Mouse (Mus musculus): ENCODE measurements around the gene Hp. TPM values are rescaled to one million over a fixed set of nuclear protein-coding genes. Genes with fewer than 3 reads are reported as not detected.

Hp gene
- 0.27 and 0.83 TPM in 2 replicates for polyA plus RNA-seq (2012; rRNA removed)

DNA sequence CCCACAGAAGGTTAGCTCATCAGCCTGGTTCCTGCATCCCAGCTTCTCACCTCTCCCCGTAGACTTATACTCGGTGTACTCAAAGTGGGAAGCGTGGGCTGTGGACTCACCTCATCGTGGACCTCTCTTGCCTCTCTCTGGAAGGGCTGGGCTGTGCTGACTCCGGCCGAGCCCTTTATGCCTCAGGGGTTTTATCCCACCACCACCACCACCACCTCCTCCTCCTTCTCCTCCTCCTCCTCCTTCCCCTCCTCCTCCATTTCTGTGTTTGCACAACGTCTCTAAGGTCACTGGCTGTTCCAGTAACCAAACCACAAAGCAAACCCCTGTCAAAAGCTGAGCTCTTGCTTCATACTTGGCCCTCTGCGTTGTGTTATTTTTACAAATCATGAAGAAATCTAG, at the start of gene Hp:
TSS of gene Hp (minus strand) at position 273 of the 402 bp plus-strand sequence.

DNA sequence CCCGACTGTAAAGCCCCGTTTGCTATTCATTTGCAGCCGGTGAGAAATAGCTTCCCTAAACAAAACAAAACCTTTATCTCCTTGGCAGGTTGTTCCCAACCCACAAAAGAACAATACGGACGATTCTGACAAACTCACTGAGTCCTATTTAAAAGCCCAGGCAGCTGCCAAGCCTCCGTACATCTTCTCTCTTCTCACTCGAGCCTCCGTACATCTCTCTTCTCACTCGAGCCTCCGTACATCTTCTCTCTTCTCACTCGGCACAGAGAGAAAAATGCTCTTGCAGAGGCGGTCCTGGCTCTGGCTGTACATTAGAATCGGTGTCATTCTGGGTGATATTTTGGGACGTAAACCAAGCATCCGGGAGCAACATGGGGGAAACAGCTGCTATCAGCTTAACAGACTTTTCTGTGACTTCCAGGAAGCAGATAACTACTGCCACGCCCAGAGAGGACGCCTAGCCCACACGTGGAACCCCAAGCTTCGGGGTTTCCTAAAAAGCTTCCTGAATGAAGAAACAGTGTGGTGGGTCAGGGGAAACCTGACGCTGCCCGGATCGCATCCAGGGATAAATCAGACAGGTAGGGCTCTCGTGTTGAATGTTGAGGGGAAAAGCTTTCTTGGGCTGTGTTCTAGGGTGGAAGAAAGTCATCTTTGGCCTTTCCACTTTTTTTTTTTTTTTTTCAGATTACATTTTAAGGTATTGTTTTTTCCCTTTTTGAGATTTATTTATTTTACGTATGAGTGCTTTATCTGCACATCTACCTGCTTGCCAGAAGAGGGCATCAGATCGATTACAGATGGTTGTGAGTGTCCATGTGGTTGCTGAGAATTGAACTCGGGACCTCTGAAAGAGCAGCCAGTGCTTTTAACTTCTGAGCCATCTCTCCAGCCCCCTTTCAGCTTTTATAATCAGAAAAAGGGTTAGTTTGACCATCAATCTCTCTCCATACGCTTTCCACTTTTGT, 35.6 kb upstream of the Hp start, which contains the start of gene Pkd1l3:
TSS of gene Pkd1l3 (plus strand) at position 275 of the 968 bp plus-strand sequence.

DNA sequence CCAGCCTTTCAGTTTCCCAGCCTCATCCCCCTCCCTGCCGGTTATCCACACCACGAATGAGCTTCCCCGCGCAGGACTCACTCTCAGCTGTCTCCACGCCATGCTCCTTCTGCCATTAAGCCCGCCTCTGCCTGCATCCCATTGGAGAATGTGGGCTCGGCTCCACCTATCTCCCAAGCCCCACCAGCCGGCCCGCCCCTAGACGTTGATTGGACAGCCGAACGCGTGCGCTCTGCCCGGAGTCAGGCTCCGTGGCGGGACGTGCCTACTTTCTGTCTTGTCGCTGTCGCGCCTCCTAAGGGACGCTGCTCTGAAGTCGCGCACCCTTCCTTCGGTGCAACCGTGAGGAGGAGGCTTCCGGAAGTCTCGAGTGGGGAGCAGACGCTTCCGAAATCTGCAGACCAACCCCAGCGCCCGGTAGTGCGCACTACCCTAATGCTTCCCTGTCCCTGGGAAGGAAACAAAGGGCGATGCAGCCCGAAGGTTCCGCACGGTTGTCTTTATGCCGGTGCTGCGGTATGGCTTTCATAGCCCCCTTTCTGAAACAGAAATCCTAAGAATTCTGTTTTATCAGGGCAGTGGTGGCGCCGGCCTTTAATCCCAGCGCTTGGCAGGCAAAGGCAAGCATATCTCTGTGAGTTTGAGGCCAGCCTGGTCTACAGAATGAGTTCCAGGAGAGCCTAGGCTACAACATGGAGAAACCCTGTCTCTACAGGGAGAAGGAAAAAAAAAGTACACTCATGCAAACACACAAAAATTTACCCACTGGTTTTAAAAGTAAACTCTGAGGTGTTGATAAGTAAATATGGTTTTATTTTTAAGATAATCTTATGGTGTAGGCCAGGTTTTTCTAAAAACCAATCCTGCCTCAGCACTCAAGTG, 29.5 kb upstream of the Hp start, which contains the start of gene Dhodh:
TSS of gene Dhodh (minus strand) at position 403 of the 882 bp plus-strand sequence.

DNA sequence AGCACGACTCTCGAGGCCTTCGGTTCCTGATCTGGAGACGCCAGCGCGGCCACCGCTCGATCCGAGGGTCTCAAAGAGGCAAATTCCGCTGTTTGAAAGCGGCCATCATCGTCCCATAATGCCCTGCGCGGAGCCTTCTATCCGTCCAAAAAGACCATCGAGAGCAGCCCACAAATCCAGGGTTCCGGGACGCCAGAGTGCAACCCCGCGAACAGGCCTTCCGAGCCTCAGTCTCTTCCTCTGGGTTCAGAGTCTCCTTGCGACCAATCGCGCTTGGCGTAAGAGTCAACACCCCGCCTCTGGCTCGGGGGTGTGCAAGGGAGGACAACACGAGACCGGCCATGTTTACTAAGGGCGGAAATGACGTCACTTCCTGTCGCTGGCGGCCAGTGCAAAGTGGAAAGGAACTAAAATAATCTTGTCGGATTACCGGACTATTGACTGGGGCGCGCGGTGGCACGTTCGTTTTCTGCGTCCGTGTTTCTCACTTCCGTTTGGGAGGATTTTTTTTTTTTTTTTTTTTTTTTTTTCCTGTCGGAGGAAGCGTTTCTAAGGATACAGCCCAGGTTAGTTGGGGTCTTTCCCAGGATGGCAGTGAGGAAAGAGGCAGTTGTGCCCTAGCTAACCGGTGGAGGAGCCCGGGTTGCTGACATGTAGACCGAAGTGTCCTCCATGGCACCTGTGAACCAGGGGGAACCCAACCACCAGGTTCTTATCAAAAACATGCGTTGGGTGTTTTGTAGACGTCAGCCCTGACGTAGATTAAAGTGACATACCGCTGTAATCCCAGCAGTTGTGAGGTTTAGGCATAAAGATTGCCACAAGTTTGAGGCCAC, 13.3 kb downstream of the Hp start, which contains the start of the genes Dhx38 and Txnl4b:
TSS of gene Dhx38 (minus strand) at position 364 of the 836 bp plus-strand sequence.
TSS of gene Txnl4b (plus strand) at position 395 of the 836 bp plus-strand sequence.

Other genes with a start within 250 kb of the Hp start
- 0.93 and 1.3 TPM in 2 replicates for gene Pmfbp1, start 85.1 kb downstream of the Hp start, polyA plus RNA-seq (2012; rRNA removed)
- gene Dhx38, start 13.3 kb downstream of the Hp start, polyA plus RNA-seq (2012; rRNA removed) = 15.6 and 16.9 TPM in 2 replicates
- gene Txnl4b, start 13.3 kb downstream of the Hp start, polyA plus RNA-seq (2012; rRNA removed) = 4.4 and 4.9 TPM in 2 replicates
- gene Dhodh, start 29.5 kb upstream of the Hp start, polyA plus RNA-seq (2012; rRNA removed) = 25.4 and 27.4 TPM in 2 replicates
- gene Pkd1l3, start 35.3 kb upstream of the Hp start, polyA plus RNA-seq (2012; rRNA removed) = 0.01 and 0.19 TPM in 2 replicates
- 143 and 145 TPM in 2 replicates for gene Ist1, start 114.1 kb upstream of the Hp start, polyA plus RNA-seq (2012; rRNA removed)
- gene Zfp821, start 126.4 kb upstream of the Hp start, polyA plus RNA-seq (2012; rRNA removed) = 100 and 106 TPM in 2 replicates
- 10.0 and 10.3 TPM in 2 replicates for gene Atxn1l, start 158.6 kb upstream of the Hp start, polyA plus RNA-seq (2012; rRNA removed)
- gene Ap1g1, start 199.4 kb upstream of the Hp start, polyA plus RNA-seq (2012; rRNA removed) = 89.6 and 89.7 TPM in 2 replicates